Mouse (Mus musculus): ENCODE results near the gene Hhipl1.

Gene Hhipl1

DNA sequence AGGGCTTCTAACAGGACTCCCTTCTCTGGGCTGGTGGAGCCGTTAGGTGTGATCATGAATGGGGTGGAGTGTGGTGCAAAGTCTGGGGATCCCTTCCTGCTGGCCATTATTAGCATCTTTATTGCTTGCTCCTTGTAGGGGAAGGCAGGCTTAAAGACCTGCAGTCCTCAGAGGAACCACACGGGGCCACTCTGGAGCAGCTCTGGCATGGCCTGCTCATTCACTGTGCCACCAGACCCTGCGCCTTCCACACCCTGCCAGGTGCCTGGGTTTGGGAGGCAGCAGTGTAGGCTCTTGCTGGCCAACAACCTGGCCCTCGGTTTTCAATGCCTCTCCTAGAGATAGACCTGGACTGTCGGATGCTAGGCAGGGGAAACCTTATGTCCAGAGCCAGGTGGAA lies 57.7 kb downstream of the Hhipl1 start:
- peak; percentile 15 for DNase-seq (ENCODE audit: low spot score)

DNA sequence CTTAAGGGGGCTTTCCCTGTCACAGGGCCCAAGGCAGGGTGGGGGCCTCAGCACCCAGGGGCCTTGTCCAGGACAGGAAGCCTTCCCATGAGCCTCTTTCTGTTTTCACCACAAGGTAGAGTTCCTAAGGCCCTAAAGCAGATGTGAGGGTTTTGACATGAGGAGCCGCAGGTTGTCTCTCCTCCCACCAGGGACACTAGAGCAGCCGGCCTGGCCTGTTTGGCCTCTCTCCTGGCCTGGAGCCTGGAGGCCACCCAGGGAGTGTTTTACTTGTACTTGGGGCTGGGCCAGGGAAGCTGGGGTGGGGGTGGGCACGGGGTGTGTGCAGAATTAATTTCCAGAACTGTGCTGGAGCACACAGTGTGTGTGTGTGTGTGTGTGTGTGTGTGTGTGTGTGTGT lies 59.3 kb downstream of the Hhipl1 start:
- no peak for DNase-seq (ENCODE audit: low spot score)

DNA sequence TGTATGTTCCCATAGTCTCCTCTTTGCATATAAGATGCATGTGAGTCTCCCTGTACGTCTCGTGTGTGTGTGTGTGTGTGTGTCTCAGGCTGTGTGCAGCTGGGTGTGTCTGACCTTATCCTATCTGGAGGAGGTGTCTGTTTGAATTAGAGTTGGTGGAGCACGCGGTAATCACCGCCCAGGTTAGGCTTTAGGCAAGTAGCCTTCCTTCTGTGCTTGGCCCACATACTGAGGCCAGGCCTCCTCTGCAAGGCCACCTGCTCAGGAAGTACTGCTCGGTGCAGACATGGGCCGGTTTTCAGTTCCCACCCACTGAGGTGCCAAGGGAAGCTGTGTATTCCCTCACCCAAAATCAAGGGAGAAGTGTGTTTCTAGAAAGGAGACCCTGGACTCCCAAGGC lies 59.8 kb downstream of the Hhipl1 start:
- DNase-seq (ENCODE audit: low spot score): no peak

DNA sequence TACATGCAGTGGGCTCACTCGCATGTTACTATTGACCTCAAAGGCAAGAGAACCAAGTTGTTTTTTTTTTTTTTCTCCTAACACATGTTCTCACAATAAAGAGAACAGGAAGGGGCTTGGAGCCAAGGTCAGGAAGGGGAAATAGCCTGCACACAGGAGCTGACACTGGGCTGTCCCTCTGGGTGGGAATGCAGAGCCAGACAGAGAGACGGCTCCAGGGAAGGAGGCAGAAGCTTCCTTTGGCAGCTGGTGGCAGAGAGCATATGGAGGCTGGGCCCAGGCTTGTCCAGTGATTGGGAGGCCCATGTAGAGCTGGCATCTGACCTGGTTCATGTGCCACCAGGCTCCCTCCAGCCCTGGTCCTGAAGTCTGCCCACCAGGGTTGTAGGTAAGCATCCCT lies 61.8 kb downstream of the Hhipl1 start:
- DNase-seq (ENCODE audit: low spot score): no peak

DNA sequence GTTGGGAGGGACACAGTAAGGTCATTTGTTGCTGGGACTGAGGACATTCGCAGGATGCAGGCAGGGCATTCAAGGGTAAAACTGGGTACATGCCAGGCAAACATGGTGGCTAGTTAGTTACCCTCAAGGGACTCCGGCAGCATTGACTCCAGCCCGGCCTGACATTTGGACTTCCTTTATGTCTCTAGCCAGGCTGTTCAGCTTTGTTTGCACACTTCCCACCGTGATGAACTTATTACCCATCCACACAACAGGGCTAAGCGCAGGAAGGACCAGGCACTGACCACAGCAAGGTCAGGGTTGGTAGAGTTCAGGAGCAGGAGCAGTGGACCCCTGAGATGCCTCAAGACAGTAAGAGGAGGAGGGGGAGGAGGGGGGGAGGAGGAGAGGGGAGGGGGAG lies 62.9 kb downstream of the Hhipl1 start:
- DNase-seq (ENCODE audit: low spot score): no peak

DNA sequence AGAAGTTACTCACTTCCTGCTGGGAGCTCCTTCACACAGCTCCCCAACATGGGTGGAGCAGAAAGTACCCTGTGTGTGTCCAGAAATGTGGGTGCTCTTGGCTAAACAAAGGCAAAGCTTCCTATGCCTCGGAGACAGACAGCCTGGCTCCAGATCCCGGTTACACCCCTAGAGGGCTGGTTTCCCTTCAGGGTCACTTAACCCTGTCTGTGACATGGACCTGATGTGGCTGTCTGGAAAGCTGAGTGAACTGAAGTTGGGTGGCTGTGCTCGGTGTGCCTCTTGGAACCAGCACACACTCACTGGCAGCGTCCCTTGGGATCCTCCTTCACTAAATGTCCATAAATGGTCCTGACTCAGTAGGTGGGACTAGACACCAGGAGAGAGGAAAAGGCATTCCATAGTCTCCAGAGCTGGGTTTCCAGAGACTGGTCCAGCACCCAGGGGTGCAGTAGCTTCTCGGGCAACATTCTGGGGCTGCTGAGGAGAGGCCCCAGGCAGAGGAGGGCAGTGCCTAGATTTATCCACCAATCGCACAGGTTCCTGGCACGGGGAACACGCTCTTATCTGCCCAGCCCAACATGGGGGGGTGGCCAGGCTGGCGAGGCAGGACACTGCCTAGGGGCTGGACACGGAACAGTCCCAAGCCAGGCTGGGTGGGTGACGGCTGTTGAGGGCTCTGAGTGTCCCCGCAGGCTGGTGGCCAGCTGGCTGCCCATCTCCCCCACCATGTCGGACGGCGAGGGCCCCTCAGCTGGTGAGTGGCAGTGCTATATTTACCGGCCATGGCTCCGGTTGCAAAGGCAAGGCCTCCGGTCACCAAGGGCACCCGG lies 64.7 kb downstream of the Hhipl1 start, which contains the start of gene Eml1:
Eml1 (plus strand) TSS at position 362 of the 833 bp plus-strand sequence.
- no peak for DNase-seq (ENCODE audit: low spot score)

DNA sequence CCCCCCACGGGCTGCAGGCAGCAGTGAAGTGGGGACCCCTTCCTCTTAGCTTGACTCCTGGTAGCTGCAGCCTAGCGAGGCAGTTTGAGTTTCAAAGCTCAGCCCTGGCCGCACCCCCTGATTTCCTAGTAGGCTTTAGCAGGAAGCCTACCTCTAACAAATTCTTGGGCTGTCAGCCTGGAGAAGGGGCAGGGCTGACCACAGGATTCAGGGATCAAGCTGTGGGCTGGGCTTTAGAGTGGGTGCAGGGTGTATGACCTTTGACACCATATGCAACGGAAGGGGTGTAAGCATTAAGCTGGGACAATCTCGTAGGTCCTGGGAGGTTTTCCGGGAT lies 65.3 kb downstream of the Hhipl1 start:
- DNase-seq (ENCODE audit: low spot score): no peak

DNA sequence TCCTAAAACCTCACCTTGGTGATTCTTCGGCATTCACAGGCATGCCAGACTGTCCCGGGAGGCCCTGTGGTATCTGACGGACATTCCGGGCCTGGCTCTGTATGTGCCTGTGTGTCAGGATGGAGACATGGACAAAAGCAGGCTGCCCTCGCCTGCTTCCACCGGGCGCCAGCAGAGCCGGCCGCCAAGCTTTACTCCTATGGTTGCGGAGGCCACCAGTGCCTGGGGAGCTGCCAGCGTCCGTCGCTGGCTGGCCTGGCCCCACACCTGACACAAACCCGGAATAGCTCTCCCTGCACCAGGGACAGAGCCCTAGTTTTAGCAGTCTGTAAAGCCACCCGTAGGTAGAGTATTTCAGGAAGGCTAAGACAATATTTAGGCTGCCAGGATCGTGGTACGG lies 66.2 kb downstream of the Hhipl1 start:
- DNase-seq (ENCODE audit: low spot score): no peak

DNA sequence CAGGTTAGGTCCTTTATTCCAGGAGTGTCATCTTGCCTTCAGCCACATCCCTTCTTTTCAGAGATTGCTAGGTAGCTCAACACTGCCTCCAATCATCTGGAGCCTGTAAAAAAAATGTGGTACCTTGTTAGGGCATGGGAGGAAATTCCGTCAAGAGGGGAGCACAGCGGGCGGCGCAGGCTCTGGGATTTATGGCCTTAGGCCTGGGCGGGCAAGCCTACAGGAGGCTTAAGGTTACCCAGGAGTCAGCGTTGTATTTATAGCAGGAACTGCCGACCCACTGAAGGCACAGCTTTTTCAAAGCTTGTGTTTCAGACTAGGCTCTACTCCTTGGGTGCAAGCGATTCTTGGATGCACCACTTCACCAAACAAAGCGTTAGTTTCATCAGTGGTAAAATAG lies 67.5 kb downstream of the Hhipl1 start:
- no peak for DNase-seq (ENCODE audit: low spot score)

DNA sequence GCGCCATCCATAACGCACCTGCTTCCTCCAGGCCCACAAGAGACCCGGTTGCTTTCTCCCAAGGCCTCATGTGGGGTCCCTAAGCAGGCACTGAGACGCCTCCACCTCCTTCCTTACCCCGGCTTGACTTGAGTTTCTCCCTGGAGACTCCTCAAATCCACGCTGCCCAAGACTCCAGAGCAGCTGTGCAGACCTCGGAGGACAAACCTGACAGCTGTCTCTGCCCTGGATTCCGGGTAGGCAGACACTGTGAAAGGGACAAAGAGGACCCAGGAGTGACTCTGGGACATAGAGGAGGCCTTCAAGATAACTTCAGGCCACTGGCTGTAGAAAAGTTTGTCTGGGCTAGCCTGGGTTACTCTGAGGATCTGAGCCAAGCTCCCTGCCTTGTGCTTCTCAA lies 68.6 kb downstream of the Hhipl1 start:
- no peak for DNase-seq (ENCODE audit: low spot score)

DNA sequence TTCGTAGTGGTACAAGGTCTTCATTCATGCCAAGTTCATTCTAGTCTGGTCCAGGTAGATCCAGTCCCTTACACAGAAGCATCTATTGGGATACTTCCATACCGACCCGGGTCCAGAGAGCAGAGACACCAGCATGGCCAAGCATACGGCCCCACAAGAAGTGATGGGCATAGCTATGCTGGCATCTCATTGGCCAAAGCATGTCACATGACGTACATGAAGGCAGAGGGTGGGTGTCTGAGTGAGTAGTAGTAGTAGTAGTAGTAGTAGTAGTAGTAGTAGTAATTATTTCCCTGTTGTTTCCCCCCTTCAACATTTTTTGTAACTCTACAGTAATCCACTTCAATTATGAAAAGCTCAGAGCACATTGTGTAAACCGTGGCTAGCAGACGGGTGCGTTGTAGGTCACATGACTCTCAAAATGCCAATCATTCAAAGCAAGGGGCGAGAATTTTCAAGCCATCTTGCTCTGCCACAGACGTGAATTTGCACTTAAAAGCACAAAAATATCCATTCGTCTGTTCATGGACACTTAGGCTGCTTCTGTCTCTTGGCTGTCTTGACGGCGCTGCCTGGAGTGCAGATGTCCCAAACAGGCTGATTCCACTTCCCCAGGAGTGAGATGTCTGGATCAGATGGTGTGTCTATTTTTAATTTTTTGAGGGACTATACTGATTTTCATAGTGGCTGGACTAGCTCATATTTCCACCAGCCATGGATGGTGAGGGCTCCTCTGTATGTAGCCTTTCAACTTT lies 72.5 kb downstream of the Hhipl1 start:
- no peak for DNase-seq (ENCODE audit: low spot score)

All from c-Kit-positive CD71-positive TER-119-positive erythroid progenitor cells, embryonic 14.5 days (primary cell).